Mouse (Mus musculus) MEL (cell line): ENCODE measurements at regions not wholly inside any gene's neighbourhood (a gene's known extent, or its start where the extent isn't known, plus 50 kb on each side); places are given as distances from the start of the nearest gene placed in this dataset.

Experiments used
- DNase-seq: peaks from one replicate; pipeline ENCODE4 v3.0.0; 2011; ENCODE audit warnings: low read depth, low spot score
- H3K27ac ChIP-seq: 2 replicates; pipeline ENCODE4 v1.5.1; 2012; ENCODE audit warnings: low read depth, mild to moderate bottlenecking, control low read depth, low read length, moderate library complexity; ENCODE audit not compliant: control insufficient read depth
- H3K27me3 ChIP-seq, 2 experiments: fragments of 150-350 bp in 1 of 2; sonication (generic) in 1 of 2; 2 replicates each; pipeline ENCODE4 v1.6.1; 2012; ENCODE audit warnings: low read length in 2 of 2, mild to moderate bottlenecking in 2 of 2, improper control_type of control experiment in 1 of 2, moderate library complexity in 1 of 2; ENCODE audit not compliant: insufficient read depth in 2 of 2, control insufficient read depth in 1 of 2
- H3K36me3 ChIP-seq, 2 experiments: 2 replicates each; pipeline ENCODE4 v1.6.1; 2012 to 2014; ENCODE audit warnings: low read length in 2 of 2, improper control_type of control experiment in 1 of 2, inconsistent platforms in 1 of 2, mild to moderate bottlenecking in 1 of 2; ENCODE audit not compliant: insufficient read depth in 2 of 2, control insufficient read depth in 1 of 2
- H3K4me1 ChIP-seq, 2 experiments: fragments of 150-350 bp in 1 of 2; sonication (generic) in 1 of 2; 2 replicates each; pipeline ENCODE4 v1.6.1; 2012; ENCODE audit warnings: low read length in 2 of 2, improper control_type of control experiment in 1 of 2, mild to moderate bottlenecking in 1 of 2; ENCODE audit not compliant: insufficient read depth in 2 of 2, control insufficient read depth in 1 of 2
- H3K4me3 ChIP-seq, 2 experiments: fragments of 150-350 bp in 1 of 2; sonication (generic) in 1 of 2; 2 replicates each; pipeline ENCODE4 v1.5.1; 2012; ENCODE audit warnings: low read depth in 2 of 2, low read length in 2 of 2, mild to moderate bottlenecking in 2 of 2, moderate library complexity in 2 of 2, control low read depth in 1 of 2, improper control_type of control experiment in 1 of 2; ENCODE audit not compliant: control insufficient read depth in 1 of 2, insufficient read depth in 1 of 2
- H3K79me2 ChIP-seq: 2 replicates; pipeline ENCODE4 v1.6.1; 2012; ENCODE audit warnings: mild to moderate bottlenecking, low read length, moderate library complexity; ENCODE audit not compliant: control insufficient read depth, poor library complexity, insufficient read depth
- H3K9ac ChIP-seq: 2 replicates; pipeline ENCODE4 v1.6.1; 2012; ENCODE audit warnings: low read depth, mild to moderate bottlenecking, control low read depth, low read length, moderate library complexity; ENCODE audit not compliant: control insufficient read depth, poor library complexity, severe bottlenecking
- H3K9me3 ChIP-seq: fragments of 150-350 bp; sonication (generic); replicated peaks from 2 replicates; pipeline ENCODE4 v1.6.1; 2012; ENCODE audit warnings: mild to moderate bottlenecking, low read length, improper control_type of control experiment, moderate library complexity; ENCODE audit not compliant: insufficient read depth
- CHD1 ChIP-seq: IDR thresholded peaks from 2 replicates; pipeline ENCODE4 v1.6.1; 2012; ENCODE audit warnings: low read depth, mild to moderate bottlenecking, inconsistent platforms, low read length, improper control_type of control experiment
- CHD2 ChIP-seq: IDR thresholded peaks from 2 replicates; pipeline ENCODE4 v1.6.1; 2011; ENCODE audit warnings: low read length, improper control_type of control experiment
- E2F4 ChIP-seq: IDR thresholded peaks from 2 replicates; pipeline ENCODE4 v1.6.1; 2011; ENCODE audit warnings: low read depth, low read length, improper control_type of control experiment, borderline replicate concordance
- EP300 ChIP-seq, 2 experiments: IDR thresholded peaks; 2 replicates each; pipeline ENCODE4 v1.6.1; 2011; ENCODE audit warnings: improper control_type of control experiment in 2 of 2, low read length in 2 of 2, low read depth in 1 of 2, mild to moderate bottlenecking in 1 of 2
- GABPA ChIP-seq: IDR thresholded peaks from 2 replicates; pipeline ENCODE4 v1.6.1; 2012; ENCODE audit warnings: low read depth, mild to moderate bottlenecking, inconsistent platforms, low read length, improper control_type of control experiment, moderate library complexity
- JUND ChIP-seq: IDR thresholded peaks from 2 replicates; pipeline ENCODE4 v1.6.1; 2011; ENCODE audit warnings: low read depth, mild to moderate bottlenecking, improper control_type of control experiment, low read length
- KAT2A ChIP-seq: conservative IDR thresholded peaks from 2 replicates; pipeline ENCODE4 v1.6.1; 2012; ENCODE audit warnings: low read depth, low read length, improper control_type of control experiment, inconsistent platforms
- MAX ChIP-seq: IDR thresholded peaks from 2 replicates; pipeline ENCODE4 v1.6.1; 2011; ENCODE audit warnings: low read length, improper control_type of control experiment
- MEF2A ChIP-seq: IDR thresholded peaks from 2 replicates; pipeline ENCODE4 v1.6.1; 2014; ENCODE audit warnings: low read depth, mild to moderate bottlenecking, inconsistent platforms, low read length, improper control_type of control experiment; ENCODE audit not compliant: poor library complexity, insufficient replicate concordance, severe bottlenecking; ENCODE audit errors: extremely low read depth
- MYC ChIP-seq: IDR thresholded peaks from 2 replicates; pipeline ENCODE4 v1.6.1; 2011; ENCODE audit warnings: low read depth, mild to moderate bottlenecking, low read length, improper control_type of control experiment, moderate library complexity
- POLR2AphosphoS5 ChIP-seq: IDR thresholded peaks from 2 replicates; pipeline ENCODE4 v1.6.1; 2012; ENCODE audit warnings: low read depth, borderline replicate concordance, mild to moderate bottlenecking, inconsistent platforms, low read length, moderate library complexity, mixed read lengths
- TAL1 ChIP-seq: IDR thresholded peaks from 2 replicates; pipeline ENCODE4 v1.6.1; 2012; ENCODE audit warnings: mild to moderate bottlenecking, inconsistent platforms, low read length, moderate library complexity, mixed read lengths
- TBP ChIP-seq: IDR thresholded peaks from 2 replicates; pipeline ENCODE4 v1.8.0; 2011; ENCODE audit warnings: low read depth, low read length, improper control_type of control experiment
- TCF12 ChIP-seq: IDR thresholded peaks from 2 replicates; pipeline ENCODE4 v1.6.1; 2014; ENCODE audit warnings: low read depth, mild to moderate bottlenecking, inconsistent platforms, low read length, improper control_type of control experiment, moderate library complexity
- USF2 ChIP-seq, 2 experiments: IDR thresholded peaks; 2 replicates each; pipeline ENCODE4 v1.6.1; 2011 to 2012; ENCODE audit warnings: improper control_type of control experiment in 2 of 2, low read length in 2 of 2, borderline replicate concordance in 1 of 2, inconsistent platforms in 1 of 2, low read depth in 1 of 2, mild to moderate bottlenecking in 1 of 2; ENCODE audit not compliant: insufficient read depth in 1 of 2
- ZKSCAN1 ChIP-seq: IDR thresholded peaks from 2 replicates; pipeline ENCODE4 v1.6.1; 2012; ENCODE audit warnings: low read depth, mild to moderate bottlenecking, inconsistent platforms, low read length, improper control_type of control experiment, moderate library complexity

DNA sequence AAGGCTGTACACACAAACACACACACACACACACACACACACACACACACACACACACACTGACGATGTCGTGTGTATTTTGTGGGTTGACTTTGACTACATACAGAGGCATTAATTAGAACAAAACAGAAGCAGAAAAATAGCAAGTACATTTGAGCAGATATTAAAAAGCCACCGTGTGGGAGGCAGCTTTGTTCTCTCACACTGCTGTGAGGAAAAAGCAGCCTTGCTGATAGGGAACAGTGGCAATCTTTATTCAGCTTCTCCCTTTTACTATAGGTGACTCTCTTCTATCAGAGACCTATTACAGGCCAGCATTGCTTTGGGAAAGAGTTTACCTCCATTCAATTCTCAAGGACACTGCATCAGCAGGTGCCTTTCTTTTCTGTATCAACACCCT, 500.1 kb downstream of the Galc start (continued):
- TF ChIP-seq MEF2A (no peak), KAT2A (no peak), EP300 (IDR thresholded peaks at IDR 0.05; ENCODE audit: low read depth in 1 of 2, low read length in 2 of 2) (no peak), TBP (no peak)

DNA sequence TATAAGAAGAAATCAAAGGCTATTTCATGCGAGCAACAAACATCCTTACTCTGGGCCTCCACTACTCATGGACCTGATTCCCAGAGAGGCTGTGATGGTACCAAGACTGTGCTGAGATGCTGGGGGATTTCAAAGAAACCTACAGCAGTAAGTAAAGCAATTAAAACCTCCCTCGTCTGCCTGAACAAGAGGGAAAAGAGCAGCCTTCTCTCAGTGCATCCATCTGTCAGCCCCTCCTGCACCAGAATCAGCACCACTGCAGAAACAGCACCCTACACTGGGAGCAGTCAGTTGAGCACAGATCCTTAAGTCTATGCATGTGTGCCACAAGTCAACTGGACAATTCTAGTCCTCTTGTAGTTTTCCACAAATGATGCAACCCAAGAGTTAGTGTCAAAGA, 500.6 kb downstream of the Galc start:
- Histone ChIP-seq H3K9ac (no peak overlapping the region), H3K27me3 (no peaks in the 10 kb centered on the region), H3K4me3 (no peak overlapping the region), H3K36me3 (no peaks in the 10 kb centered on the region), H3K27ac (no peak overlapping the region), H3K4me1 (no peaks in the 10 kb centered on the region), H3K9me3 (no peaks in the 10 kb centered on the region), H3K79me2 (no peaks in the 10 kb centered on the region)
- DNase-seq = no peak
- TF ChIP-seq MAX (no peak), TCF12 (no peak), TAL1 (no peak), GABPA (no peak)
- TF ChIP-seq, all 39 proteins: peak for 0

DNA sequence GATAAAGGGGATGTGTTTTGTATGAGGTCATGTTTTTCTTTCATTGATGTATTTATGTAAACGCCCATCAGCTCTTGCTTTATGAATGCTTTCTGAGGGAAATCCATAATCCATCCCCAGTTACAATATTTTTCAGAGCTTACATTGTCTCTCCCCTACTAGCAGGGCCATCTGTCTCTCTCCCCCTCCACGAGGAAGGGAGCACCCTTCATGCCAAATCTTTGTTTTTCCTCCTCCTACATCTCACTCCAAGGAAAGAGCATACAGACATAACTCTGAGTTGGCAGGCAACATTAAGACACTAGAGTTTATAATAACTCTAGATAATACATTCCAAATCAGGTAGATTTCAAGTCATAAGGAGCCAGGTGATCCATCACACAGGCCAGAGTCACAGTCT, 509.1 kb downstream of the Galc start:
- TF ChIP-seq TCF12 (no peak), USF2 (IDR thresholded peaks at IDR 0.05; ENCODE audit: borderline replicate concordance in 1 of 2, insufficient read depth in 1 of 2, low read depth in 1 of 2, low read length in 2 of 2) (no peak), TAL1 (no peak), MEF2A (no peak), CHD2 (no peak), POLR2AphosphoS5 (no peak), CHD1 (no peak), ZKSCAN1 (no peak), JUND (no peak), E2F4 (no peak), TBP (no peak), MYC (no peak)
- Histone ChIP-seq H3K27ac (no peak overlapping the region), H3K9ac (no peak overlapping the region), H3K4me1 (no peaks in the 10 kb centered on the region), H3K9me3 (no peaks in the 10 kb centered on the region), H3K4me3 (no peak overlapping the region), H3K27me3 (no peaks in the 10 kb centered on the region), H3K79me2 (no peaks in the 10 kb centered on the region), H3K36me3 (no peaks in the 10 kb centered on the region)
- no peak for DNase-seq
